Mouse (Mus musculus) heart, postnatal 0 days (tissue): Measurements from ENCODE around the gene Zswim3. TPM values are rescaled to one million over a fixed set of nuclear protein-coding genes. Genes with fewer than 3 reads are reported as not detected.
A peak's percentile ranks its signal among the peaks of the same experiment; 100 is the strongest.
"Not testable (repeated sequence)": the region's sequence is repeated elsewhere in the genome, so short reads cannot be mapped to it uniquely, and the experiment has no call there.

ENCODE experiments used
- ATAC-seq: fragments of 200-750 bp; cut with Nextera tagmentation; 2 replicates; pipeline ENCODE4 v1.8.0; 2017; ENCODE audit warnings: low read depth, moderate number of reproducible peaks, moderate library complexity; ENCODE audit not compliant: insufficient read depth
- DNase-seq: peaks from one replicate; pipeline ENCODE4 v3.0.0-alpha.2; 2016; ENCODE audit warnings: low spot score
- H3K27ac ChIP-seq: fragments of 300-500 bp; sonication (generic); 2 replicates; pipeline ENCODE4 v1.5.1; 2014; ENCODE audit warnings: low read depth, mild to moderate bottlenecking
- H3K27me3 ChIP-seq: fragments of 300-500 bp; sonication (generic); 2 replicates; pipeline ENCODE4 v1.6.1; 2014; ENCODE audit warnings: low read length, mixed read lengths; ENCODE audit not compliant: control insufficient read depth, insufficient read depth
- H3K36me3 ChIP-seq: fragments of 300-500 bp; sonication (generic); replicated peaks from 2 replicates; pipeline ENCODE4 v1.6.1; 2014; ENCODE audit warnings: low read length, mixed read lengths; ENCODE audit not compliant: control insufficient read depth, insufficient read depth
- H3K4me1 ChIP-seq: fragments of 300-500 bp; sonication (generic); 2 replicates; pipeline ENCODE4 v1.6.1; 2014; ENCODE audit warnings: antibody characterized with exemption; ENCODE audit not compliant: control insufficient read depth, insufficient read depth
- H3K4me2 ChIP-seq: fragments of 300-500 bp; sonication (generic); 2 replicates; pipeline ENCODE4 v1.6.1; 2014; ENCODE audit warnings: low read depth, mild to moderate bottlenecking, low read length, moderate library complexity
- H3K4me3 ChIP-seq: fragments of 300-500 bp; sonication (generic); 2 replicates; pipeline ENCODE4 v1.5.1; 2014; ENCODE audit warnings: low read depth, low read length
- H3K9ac ChIP-seq: fragments of 300-500 bp; sonication (generic); replicated peaks from 2 replicates; pipeline ENCODE4 v1.6.1; 2014; ENCODE audit warnings: low read depth, low read length, mixed read lengths
- H3K9me3 ChIP-seq: fragments of 300-500 bp; sonication (generic); replicated peaks from 2 replicates; pipeline ENCODE4 v1.6.1; 2016; ENCODE audit warnings: low read length; ENCODE audit not compliant: control insufficient read depth
- CTCF ChIP-seq: IDR thresholded peaks from 2 replicates; pipeline ENCODE4 v1.5.1; 2016; ENCODE audit warnings: antibody characterized with exemption, control low read depth, low read depth
- EP300 ChIP-seq: IDR thresholded peaks from 2 replicates; pipeline ENCODE4 v1.6.1; 2016; ENCODE audit warnings: antibody characterized with exemption, low read depth
- WGBS: fragments of 180-500 bp; shearing (Covaris S2); extraction: QIAGEN DNeasy Blood & Tissue Kit; methylation state at CpG from one replicate; pipeline ENCODE4 v1.1.7; 2014; 5-methylcytosine and 5-hydroxymethylcytosine counted together
- polyA plus RNA-seq: library from polyadenylated mRNA; unstranded; fragments of >200 nt; fragmentation: Nextera tagmentation; extraction: Ambion mirVana; gene quantifications from 2 replicates; pipeline ENCODE4 v1.2.1, GENCODE M21; 2015
- total RNA-seq: library from RNA; depleted of rRNA; stranded (reverse); fragments of >200 nt; gene quantifications from 2 replicates; pipeline ENCODE4 v1.2.3, GENCODE M21; 2014; ENCODE audit warnings: low replicate concordance

Gene Zswim3
- total and polyA plus RNA-seq, 2 experiments from 2014 or later, result 2.8 to 3.4 TPM

- Histone ChIP-seq H3K9ac (no peak overlapping the region), H3K4me2 (no peak overlapping the region), H3K4me3 (no peak overlapping the region), H3K27me3 (no peaks in the 10 kb centered on the region), H3K36me3 (peaks cover 44% of the 10 kb centered on the region), H3K9me3 (no peaks in the 10 kb centered on the region), H3K27ac (no peak overlapping the region), H3K4me1 (peaks cover 9% of the 10 kb centered on the region)
- WGBS, result 95% methylated on average over 4 of the region's 4 CpGs
- no peak for DNase-seq
- no peak for TF ChIP-seq EP300
- ATAC-seq, result no peak
Measured at GRCm38 (mm10) chr2:164835164-164835563, 30.3 kb downstream of the Zswim3 start.

- WGBS, result 51% methylated on average over 3 of the region's 3 CpGs
- H3K27ac ChIP-seq, result no peak overlapping the region
- no peak overlapping the region for H3K4me2 ChIP-seq
- no peak overlapping the region for H3K9ac ChIP-seq
- peak; percentile 35 for TF ChIP-seq CTCF
- no peak for TF ChIP-seq EP300
- no peaks in the 10 kb centered on the region for H3K27me3 ChIP-seq
- no peaks in the 10 kb centered on the region; the same call in 1 of the 2 replicates for H3K9me3 ChIP-seq
- ATAC-seq (no peak), DNase-seq (no peak)
- H3K36me3 ChIP-seq, result no peaks in the 10 kb centered on the region
- H3K4me1 ChIP-seq, result no peaks in the 10 kb centered on the region
- no peak overlapping the region for H3K4me3 ChIP-seq
Measured at GRCm38 (mm10) chr2:164845782-164846181, 40.9 kb downstream of the Zswim3 start.

- Histone ChIP-seq H3K36me3 (no peaks in the 10 kb centered on the region), H3K9me3 (no peaks in the 10 kb centered on the region; the same call in 1 of the 2 replicates), H3K27ac (no peak overlapping the region), H3K4me2 (no peak overlapping the region), H3K4me1 (no peaks in the 10 kb centered on the region), H3K9ac (no peak overlapping the region), H3K4me3 (no peak overlapping the region), H3K27me3 (0 out of 2 replicates have a peak, but pooled peaks cover 10% of the 10 kb centered on the region)
- DNase-seq (no peak), ATAC-seq (no peak)
- no peak for TF ChIP-seq CTCF
- TF ChIP-seq EP300, result no peak
- 77% methylated on average over 8 of the region's 8 CpGs for WGBS
Measured at GRCm38 (mm10) chr2:164850061-164850460, 45.2 kb downstream of the Zswim3 start.

GRCm38 (mm10) chr2:164855572-164855971, 50.7 kb downstream of the Zswim3 start:
- H3K9me3 ChIP-seq, H3K4me2 ChIP-seq, H3K9ac ChIP-seq, H3K27ac ChIP-seq, H3K4me3 ChIP-seq, ATAC-seq, H3K36me3 ChIP-seq, DNase-seq: not testable (repeated sequence)
- Histone ChIP-seq H3K27me3 (peaks cover 47% of the 10 kb centered on the region; the same call in 1 of the 2 replicates), H3K4me1 (peaks cover 14% of the 10 kb centered on the region; the same call in 1 of the 2 replicates)
- 89% methylated on average over 5 of the region's 5 CpGs for WGBS

- no peaks in the 10 kb centered on the region for H3K9me3 ChIP-seq
- no peak overlapping the region for H3K27ac ChIP-seq
- peak overlapping the region; percentile 96 for H3K4me2 ChIP-seq
- 2% methylated on average over 42 of the region's 42 CpGs for WGBS
- no peaks in the 10 kb centered on the region for H3K36me3 ChIP-seq
- H3K9ac ChIP-seq, result peak overlapping the region; percentile 41; the same call in 1 of the 2 replicates
- H3K4me3 ChIP-seq, result peak overlapping the region; percentile 55
- TF ChIP-seq CTCF (no peak), EP300 (no peak)
- peaks cover 47% of the 10 kb centered on the region; the same call in 1 of the 2 replicates for H3K27me3 ChIP-seq
- peak; percentile 34 for ATAC-seq
- peaks cover 18% of the 10 kb centered on the region; the same call in 1 of the 2 replicates for H3K4me1 ChIP-seq
- DNase-seq, result no peak
Measured at GRCm38 (mm10) chr2:164856309-164857100, 51.6 kb downstream of the Zswim3 start.
